Mouse (Mus musculus): ENCODE measurements around the gene Ccar1.

GRCm38 (mm10) chr10:62724936-62725335 is 67.2 kb downstream of the Ccar1 start:
- TF ChIP-seq CTCF (conservative IDR thresholded peaks at IDR 0.05; ENCODE audit: insufficient read depth, insufficient read length, low read depth, low read length) (no peak), POLR2A (IDR thresholded peaks at IDR 0.05; ENCODE audit: low read depth, low read length) (no peak)
